Mouse (Mus musculus) limb, embryonic 14.5 days (tissue): ENCODE data around the gene Csnk1d. TPM values are rescaled to one million over a fixed set of nuclear protein-coding genes. Genes with fewer than 3 reads are reported as not detected.

Experiments used
- ATAC-seq: fragments of 200-750 bp; cut with Nextera tagmentation; 2 replicates; pipeline ENCODE4 v1.8.0; 2017; ENCODE audit warnings: low read depth, moderate number of reproducible peaks, moderate TSS enrichment; ENCODE audit not compliant: low FRiP score
- DNase-seq: peaks from one replicate; pipeline ENCODE4 v3.0.0-alpha.2; 2015; ENCODE audit warnings: low spot score
- H3K27ac ChIP-seq: fragments of 300-500 bp; sonication (generic); replicated peaks from 2 replicates; pipeline ENCODE4 v1.5.1; 2014; ENCODE audit warnings: low read depth, mild to moderate bottlenecking, low read length, moderate library complexity, mixed read lengths
- H3K27me3 ChIP-seq: fragments of 300-500 bp; sonication (generic); 2 replicates; pipeline ENCODE4 v1.6.1; 2014; ENCODE audit warnings: low read length, mixed read lengths; ENCODE audit not compliant: control insufficient read depth, insufficient read depth
- H3K36me3 ChIP-seq: fragments of 300-500 bp; sonication (generic); 2 replicates; pipeline ENCODE4 v1.6.1; 2014; ENCODE audit warnings: mild to moderate bottlenecking, low read length, moderate library complexity, mixed read lengths; ENCODE audit not compliant: control insufficient read depth, insufficient read depth
- H3K4me1 ChIP-seq: fragments of 300-500 bp; sonication (generic); 2 replicates; pipeline ENCODE4 v1.6.1; 2014; ENCODE audit warnings: antibody characterized with exemption, low read length, mixed read lengths; ENCODE audit not compliant: control insufficient read depth, insufficient read depth
- H3K4me2 ChIP-seq: fragments of 300-500 bp; sonication (generic); replicated peaks from 2 replicates; pipeline ENCODE4 v1.6.1; 2014; ENCODE audit warnings: low read depth, mild to moderate bottlenecking, low read length, moderate library complexity; ENCODE audit not compliant: severe bottlenecking
- H3K4me3 ChIP-seq: fragments of 300-500 bp; sonication (generic); replicated peaks from 2 replicates; pipeline ENCODE4 v1.5.1; 2014; ENCODE audit warnings: low read length
- H3K9ac ChIP-seq: fragments of 300-500 bp; sonication (generic); 2 replicates; pipeline ENCODE4 v1.6.1; 2014; ENCODE audit warnings: mild to moderate bottlenecking, low read depth, low read length, moderate library complexity; ENCODE audit not compliant: severe bottlenecking
- H3K9me3 ChIP-seq: fragments of 300-500 bp; sonication (generic); 2 replicates; pipeline ENCODE4 v1.6.1; 2016; ENCODE audit warnings: low read length; ENCODE audit not compliant: control insufficient read depth
- POLR2A ChIP-seq: fragments of 200-500 bp; IDR thresholded peaks from 2 replicates; pipeline ENCODE4 v1.8.0; 2012; ENCODE audit warnings: inconsistent platforms, mild to moderate bottlenecking, moderate library complexity, borderline replicate concordance; ENCODE audit not compliant: insufficient read depth, insufficient read length; ENCODE audit errors: extremely low read depth
- whole genome bisulfite sequencing: fragments of 180-500 bp; shearing (Covaris S2); extraction: QIAGEN DNeasy Blood & Tissue Kit; methylation state at CpG from one replicate; pipeline ENCODE4 v1.1.7; 2014; 5-methylcytosine and 5-hydroxymethylcytosine counted together
- polyA plus RNA-seq, 2 experiments: library from polyadenylated mRNA; depleted of rRNA in 1 of 2; stranded (reverse) in 1 of 2; unstranded in 1 of 2; fragments of >200 nt; fragmentation: Nextera tagmentation in 1 of 2; extraction: Ambion mirVana in 1 of 2; gene quantifications; 2 replicates each; pipeline versions ENCODE4 v1.2.1 to v1.2.3; 2012 to 2014

The Csnk1d gene
- polyA plus RNA-seq, 2 experiments = 65.8 to 140 TPM

- DNase-seq (no peak), ATAC-seq (no peak)
- H3K4me1 ChIP-seq = peaks cover 23% of the 10 kb centered on the region
- H3K9ac ChIP-seq = no peak overlapping the region
- no peaks in the 10 kb centered on the region for H3K9me3 ChIP-seq
- H3K27ac ChIP-seq = no peak overlapping the region
- peaks cover 37% of the 10 kb centered on the region for H3K36me3 ChIP-seq
- WGBS = 82% methylated on average over 3 of the region's 3 CpGs
- no peak overlapping the region for H3K4me2 ChIP-seq
- no peak overlapping the region for H3K4me3 ChIP-seq
- no peak for TF ChIP-seq POLR2A
- H3K27me3 ChIP-seq = no peaks in the 10 kb centered on the region
These were observed 3.5 kb downstream of the Csnk1d start for GRCm38 (mm10) chr11:120987608-120988007.

- no peak for DNase-seq
- H3K27ac ChIP-seq = no peak overlapping the region
- 79% methylated on average over 4 of the region's 4 CpGs for WGBS
- no peaks in the 10 kb centered on the region for H3K9me3 ChIP-seq
- no peak overlapping the region for H3K9ac ChIP-seq
- TF ChIP-seq POLR2A = no peak
- H3K27me3 ChIP-seq = no peaks in the 10 kb centered on the region
- H3K4me3 ChIP-seq = no peak overlapping the region
- peaks cover 14% of the 10 kb centered on the region for H3K4me1 ChIP-seq
- no peak for ATAC-seq
- no peak overlapping the region for H3K4me2 ChIP-seq
- peaks cover 64% of the 10 kb centered on the region for H3K36me3 ChIP-seq
These were observed 6.4 kb downstream of the Csnk1d start for GRCm38 (mm10) chr11:120984448-120985330.

- H3K4me3 ChIP-seq = no peak overlapping the region
- H3K27ac ChIP-seq = no peak overlapping the region
- H3K27me3 ChIP-seq = no peaks in the 10 kb centered on the region
- ATAC-seq (no peak), DNase-seq (no peak)
- TF ChIP-seq POLR2A = no peak
- no peaks in the 10 kb centered on the region for H3K9me3 ChIP-seq
- H3K36me3 ChIP-seq = peaks cover 85% of the 10 kb centered on the region
- H3K9ac ChIP-seq = no peak overlapping the region
- no peaks in the 10 kb centered on the region for H3K4me1 ChIP-seq
- H3K4me2 ChIP-seq = no peak overlapping the region
These were observed 8.7 kb downstream of the Csnk1d start for GRCm38 (mm10) chr11:120982459-120982858.

GRCm38 (mm10) chr11:120981661-120982060, 9.5 kb downstream of the Csnk1d start:
- TF ChIP-seq POLR2A = no peak
- DNase-seq = no peak
- 92% methylated on average over 4 of the region's 4 CpGs for WGBS
- Histone ChIP-seq H3K4me1 (no peaks in the 10 kb centered on the region), H3K9ac (no peak overlapping the region), H3K36me3 (peaks cover 89% of the 10 kb centered on the region), H3K4me2 (no peak overlapping the region), H3K27me3 (no peaks in the 10 kb centered on the region), H3K4me3 (no peak overlapping the region), H3K27ac (no peak overlapping the region), H3K9me3 (no peaks in the 10 kb centered on the region)
- ATAC-seq = no peak

- H3K27ac ChIP-seq = no peak overlapping the region
- no peaks in the 10 kb centered on the region for H3K4me1 ChIP-seq
- DNase-seq (no peak), ATAC-seq (no peak)
- H3K9ac ChIP-seq = no peak overlapping the region
- H3K4me2 ChIP-seq = no peak overlapping the region
- no peaks in the 10 kb centered on the region for H3K9me3 ChIP-seq
- no peaks in the 10 kb centered on the region for H3K27me3 ChIP-seq
- H3K36me3 ChIP-seq = peaks cover 87% of the 10 kb centered on the region
- TF ChIP-seq POLR2A = no peak
- no peak overlapping the region for H3K4me3 ChIP-seq
- WGBS = 86% methylated on average over 9 of the region's 9 CpGs
These were observed 10.6 kb downstream of the Csnk1d start for GRCm38 (mm10) chr11:120980427-120981035.
